24 mouse cellular contexts compared by ENCODE assay signal in genomic region chr4:62276642-62277041, GRCm38 (mm10). TPM values are rescaled to one million over a fixed set of nuclear protein-coding genes. Genes with fewer than 3 reads are reported as not detected.
DNase-seq lines count a peak whose midpoint lies in the region; ATAC-seq lines count a peak whose summit lies in the region.
"Had no signal": no experiment of that assay in that cellular context is flagged by ENCODE, and none has a peak within 500 bp of the region (broad histone marks: within the 10 kb centered on the region; RNA-seq: fewer than 3 reads in every experiment).

No protein-coding gene starts in this region.

- intact Hi-C loops in heart, postnatal 25 days (cut with DNase I): no loop called here

- no peaks in the 10 kb centered on the region for H3K9me3 ChIP-seq in heart, embryonic 10.5 days
- H3K9me3 ChIP-seq in lung, embryonic 15.5 days: no peaks in the 10 kb centered on the region
- H3K9me3 ChIP-seq in midbrain, embryonic 10.5 days (replicated peaks): no peaks in the 10 kb centered on the region
- no peaks in the 10 kb centered on the region for H3K9me3 ChIP-seq in midbrain, embryonic 13.5 days
- H3K9me3 ChIP-seq: forebrain, embryonic 10.5 days; forebrain, embryonic 13.5 days; G1E; heart, embryonic 13.5 days had no signal

- no peaks in the 10 kb centered on the region for H3K27me3 ChIP-seq in heart, embryonic 10.5 days (ENCODE audit: insufficient read depth, poor library complexity, severe bottlenecking)
- no peaks in the 10 kb centered on the region for H3K27me3 ChIP-seq in lung, embryonic 15.5 days
- H3K27me3 ChIP-seq in midbrain, embryonic 10.5 days (ENCODE audit: low read depth, poor library complexity, severe bottlenecking): no peaks in the 10 kb centered on the region
- H3K27me3 ChIP-seq in midbrain, embryonic 13.5 days: no peaks in the 10 kb centered on the region
- H3K27me3 ChIP-seq: CH12.LX; forebrain, embryonic 13.5 days; heart, embryonic 13.5 days; Patski had no signal

- no peak overlapping the region for H3K4me3 ChIP-seq in heart, embryonic 10.5 days
- H3K4me3 ChIP-seq in lung, embryonic 15.5 days: no peak overlapping the region
- no peak overlapping the region for H3K4me3 ChIP-seq in midbrain, embryonic 10.5 days
- H3K4me3 ChIP-seq in midbrain, embryonic 13.5 days (replicated peaks): no peak overlapping the region
- H3K4me3 ChIP-seq: forebrain, embryonic 10.5 days; forebrain, embryonic 13.5 days; heart, embryonic 13.5 days had no signal

- H3K4me2 ChIP-seq in lung, embryonic 15.5 days: no peak overlapping the region
- H3K4me2 ChIP-seq in midbrain, embryonic 13.5 days (replicated peaks): no peak overlapping the region
- H3K4me2 ChIP-seq: forebrain, embryonic 13.5 days; heart, embryonic 13.5 days; hindbrain, embryonic 14.5 days had no signal

- 0 out of 2 replicates have a peak overlapping the region, but pooled peaks have one; percentile 29 for H3K27ac ChIP-seq in heart, embryonic 10.5 days
- H3K27ac ChIP-seq in lung, embryonic 15.5 days: peak overlapping the region; percentile 47; the same call in 1 of the 2 replicates
- peak overlapping the region; percentile 86 for H3K27ac ChIP-seq in midbrain, embryonic 10.5 days (replicated peaks)
- no peak overlapping the region for H3K27ac ChIP-seq in midbrain, embryonic 13.5 days
- H3K27ac ChIP-seq: forebrain, embryonic 10.5 days; forebrain, embryonic 13.5 days; heart, embryonic 13.5 days; hindbrain, embryonic 14.5 days; hindbrain, postnatal 0 days had no signal

- DNase-seq in heart, embryonic 10.5 days (ENCODE audit: low spot score): no peak
- DNase-seq in heart, postnatal 25 days (ENCODE audit: low spot score): no peak
- no peak for DNase-seq in lung, postnatal 25 days (ENCODE audit: low spot score)
- DNase-seq in midbrain, embryonic 10.5 days (ENCODE audit: low spot score): no peak
- DNase-seq: adrenal gland, postnatal 10 days; adrenal gland, postnatal 36 days; B cell, adult 2 months; cerebellum, adult 18-20 months; cerebellum, adult 9-10 months; gastrocnemius, postnatal 10 days; gastrocnemius, postnatal 36 days; heart, postnatal 14 days had no signal

- 63% methylated on average over 10 of the region's 10 CpGs for WGBS in heart, embryonic 10.5 days
- WGBS in lung, embryonic 15.5 days: 51% methylated on average over 10 of the region's 10 CpGs
- 89% methylated on average over 10 of the region's 10 CpGs for WGBS in midbrain, embryonic 10.5 days
- 88% methylated on average over 10 of the region's 10 CpGs for WGBS in midbrain, embryonic 13.5 days

- no peaks in the 10 kb centered on the region for H3K36me3 ChIP-seq in heart, embryonic 10.5 days
- H3K36me3 ChIP-seq in lung, embryonic 15.5 days: no peaks in the 10 kb centered on the region
- no peaks in the 10 kb centered on the region for H3K36me3 ChIP-seq in midbrain, embryonic 10.5 days
- no peaks in the 10 kb centered on the region for H3K36me3 ChIP-seq in midbrain, embryonic 13.5 days
- H3K36me3 ChIP-seq: forebrain, embryonic 10.5 days; G1E; heart, embryonic 13.5 days had no signal

- peaks cover 10% of the 10 kb centered on the region; the same call in 1 of the 2 replicates for H3K4me1 ChIP-seq in heart, embryonic 10.5 days
- no peaks in the 10 kb centered on the region for H3K4me1 ChIP-seq in lung, embryonic 15.5 days
- peaks cover 28% of the 10 kb centered on the region for H3K4me1 ChIP-seq in midbrain, embryonic 10.5 days
- peaks cover 10% of the 10 kb centered on the region; the same call in 1 of the 2 replicates for H3K4me1 ChIP-seq in midbrain, embryonic 13.5 days (replicated peaks)

- no peak for ATAC-seq in lung, embryonic 15.5 days (ENCODE audit: borderline replicate concordance, extremely low read depth, low FRiP score, low TSS enrichment)
- no peak for ATAC-seq in midbrain, embryonic 13.5 days
- ATAC-seq: forebrain, embryonic 13.5 days; forebrain, embryonic 16.5 days; hindbrain, postnatal 0 days; Patski had no signal

- H3K9ac ChIP-seq in lung, embryonic 15.5 days: no peak overlapping the region
- no peak overlapping the region for H3K9ac ChIP-seq in midbrain, embryonic 13.5 days (replicated peaks)
- H3K9ac ChIP-seq: forebrain, embryonic 13.5 days; heart, embryonic 13.5 days; hindbrain, embryonic 14.5 days had no signal

RNA-seq across cellular contexts. Expression of gene Slc31a2, which starts 14.3 kb away (rescaled TPM):
- 12.8 and 14.5 TPM in 2 replicates for polyA plus RNA-seq in heart, embryonic 10.5 days (2016; fragmentation: Nextera tagmentation; extraction: Ambion mirVana)
- 10 to 100 TPM; 19.9 to 22.6 TPM for total RNA-seq in heart, postnatal 25 days (2021)
- 18.1 and 22.4 TPM in 2 replicates for polyA plus RNA-seq in lung, embryonic 15.5 days (2015; fragmentation: Nextera tagmentation; extraction: Ambion mirVana)
- polyA plus RNA-seq in midbrain, embryonic 10.5 days (2016; fragmentation: Nextera tagmentation; extraction: Ambion mirVana): 12.1 and 12.4 TPM in 2 replicates
- 11.4 and 12.5 TPM in 2 replicates for polyA plus RNA-seq in midbrain, embryonic 13.5 days (2015; fragmentation: Nextera tagmentation; extraction: Ambion mirVana)

RNA-seq across cellular contexts. Expression of gene Zfp37, which starts 45.8 kb away (rescaled TPM):
- 9.1 and 9.8 TPM in 2 replicates for polyA plus RNA-seq in heart, embryonic 10.5 days (2016; fragmentation: Nextera tagmentation; extraction: Ambion mirVana)
- total RNA-seq in heart, postnatal 25 days (2021): 1 to 10 TPM; 1.7 to 2.1 TPM
- polyA plus RNA-seq in lung, embryonic 15.5 days (2015; fragmentation: Nextera tagmentation; extraction: Ambion mirVana): 8.7 and 9.3 TPM in 2 replicates
- 20.3 and 28.2 TPM in 2 replicates for polyA plus RNA-seq in midbrain, embryonic 10.5 days (2016; fragmentation: Nextera tagmentation; extraction: Ambion mirVana)
- polyA plus RNA-seq in midbrain, embryonic 13.5 days (2015; fragmentation: Nextera tagmentation; extraction: Ambion mirVana): 28.1 and 34.6 TPM in 2 replicates
- total RNA-seq: CH12.LX; granulocyte monocyte progenitor cell, adult 5-6 weeks had no signal
- polyA plus RNA-seq: G1E had no signal
